Mouse (Mus musculus): ENCODE measurements around the gene Gdf7. TPM values are rescaled to one million over a fixed set of nuclear protein-coding genes. Genes with fewer than 3 reads are reported as not detected.

Gdf7 gene
- total RNA-seq (2014; rRNA removed), result 0.14 and 0.54 TPM in 2 replicates
- polyA plus RNA-seq (2015; fragmentation: Nextera tagmentation; extraction: Ambion mirVana), result 0.10 and 0.18 TPM in 2 replicates

GRCm38 (mm10) chr12:8301841-8302431 is at the start of gene Gdf7:
Gdf7 (minus strand) TSS chr12:8301954.
- peak; percentile 50 for TF ChIP-seq CTCF (IDR thresholded peaks at IDR 0.05; ENCODE audit: low read depth)
- WGBS, result under 1% methylated on average over 49 of the region's 53 CpGs
- Histone ChIP-seq H3K4me2 (ENCODE audit: low read depth) (peak within 1 kb of the TSS; percentile 70), H3K4me1 (ENCODE audit: insufficient read depth) (no peaks in the 10 kb centered on the region), H3K27me3 (ENCODE audit: insufficient read depth, low read length) (peaks cover 69% of the 10 kb centered on the region), H3K27ac (ENCODE audit: low read depth, low read length) (no peak within 1 kb of the TSS), H3K36me3 (ENCODE audit: insufficient read depth) (no peaks in the 10 kb centered on the region), H3K4me3 (ENCODE audit: low read depth, low read length) (peak within 1 kb of the TSS; percentile 43), H3K9me3 (ENCODE audit: low read length) (no peaks in the 10 kb centered on the region), H3K9ac (peak within 1 kb of the TSS; percentile 25)
- DNase-seq, result peak; percentile 51
- ATAC-seq, result peak; percentile 69

- H3K27ac ChIP-seq (ENCODE audit: low read depth, low read length), result no peak overlapping the region
- DNase-seq (no peak), ATAC-seq (no peak)
- WGBS, result 55% methylated on average over 4 of the region's 4 CpGs
- no peaks in the 10 kb centered on the region for H3K9me3 ChIP-seq (ENCODE audit: low read length)
- H3K4me1 ChIP-seq (ENCODE audit: insufficient read depth), result 0 out of 2 replicates have a peak, but pooled peaks cover 5% of the 10 kb centered on the region
- no peak overlapping the region for H3K9ac ChIP-seq
- TF ChIP-seq CTCF (IDR thresholded peaks at IDR 0.05; ENCODE audit: low read depth), result no peak
- no peak overlapping the region for H3K4me2 ChIP-seq (ENCODE audit: low read depth)
- no peaks in the 10 kb centered on the region for H3K36me3 ChIP-seq (ENCODE audit: insufficient read depth)
- no peak overlapping the region for H3K4me3 ChIP-seq (ENCODE audit: low read depth, low read length)
- no peaks in the 10 kb centered on the region for H3K27me3 ChIP-seq (ENCODE audit: insufficient read depth, low read length)
Observed at GRCm38 (mm10) chr12:8351025-8351903, 49.5 kb upstream of the Gdf7 start.

DNA sequence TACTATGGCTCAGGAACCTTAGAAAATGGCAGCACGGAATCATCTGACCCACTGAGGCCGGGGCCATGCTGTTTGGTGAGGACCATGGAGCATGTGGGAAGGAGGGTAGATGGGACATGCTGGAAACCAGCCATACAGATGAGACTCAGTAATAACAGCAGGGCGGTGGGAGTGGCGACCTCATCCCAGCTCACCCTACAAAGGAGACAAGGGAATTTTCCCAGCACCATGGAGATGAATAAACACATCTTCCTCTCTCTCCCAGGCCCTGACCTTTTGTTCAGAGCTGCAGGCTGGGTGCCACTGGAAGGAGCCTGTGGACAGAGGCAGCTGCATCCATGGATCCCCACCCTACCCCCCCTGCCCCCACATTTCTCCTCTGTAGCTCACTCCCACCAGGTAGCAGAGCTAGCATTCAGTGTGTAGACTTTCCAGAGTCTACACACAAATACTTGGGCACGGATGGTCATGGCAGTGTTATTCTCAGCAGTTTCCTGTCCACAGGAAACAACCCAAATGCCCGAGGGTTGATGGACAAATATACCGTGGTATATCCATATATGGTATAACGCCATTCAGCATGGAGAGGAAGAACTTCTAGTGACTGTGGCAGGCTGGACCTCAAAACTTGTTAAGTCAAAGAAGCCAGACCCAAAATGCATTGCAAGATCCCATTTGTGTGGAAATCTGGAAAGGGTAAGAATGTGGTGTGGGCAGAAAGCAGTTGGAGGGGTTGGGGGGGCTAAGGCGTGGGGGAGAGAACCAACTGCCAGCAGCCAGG is 47.2 kb upstream of the Gdf7 start:
- no peak for ATAC-seq
- H3K4me2 ChIP-seq (ENCODE audit: low read depth), result no peak overlapping the region
- no peaks in the 10 kb centered on the region for H3K9me3 ChIP-seq (ENCODE audit: low read length)
- WGBS, result 76% methylated on average over 9 of the region's 9 CpGs
- H3K27ac ChIP-seq (ENCODE audit: low read depth, low read length), result no peak overlapping the region
- TF ChIP-seq CTCF (IDR thresholded peaks at IDR 0.05; ENCODE audit: low read depth), result no peak
- 0 out of 2 replicates have a peak, but pooled peaks cover 5% of the 10 kb centered on the region for H3K4me1 ChIP-seq (ENCODE audit: insufficient read depth)
- no peaks in the 10 kb centered on the region for H3K27me3 ChIP-seq (ENCODE audit: insufficient read depth, low read length)
- H3K9ac ChIP-seq, result no peak overlapping the region
- DNase-seq, result no peak
- no peak overlapping the region for H3K4me3 ChIP-seq (ENCODE audit: low read depth, low read length)
- no peaks in the 10 kb centered on the region for H3K36me3 ChIP-seq (ENCODE audit: insufficient read depth)

- H3K4me2 ChIP-seq (ENCODE audit: low read depth), result no peak overlapping the region
- WGBS, result 81% methylated on average over 8 of the region's 8 CpGs
- H3K36me3 ChIP-seq (ENCODE audit: insufficient read depth), result 0 out of 2 replicates have a peak, but pooled peaks cover 6% of the 10 kb centered on the region
- no peaks in the 10 kb centered on the region for H3K9me3 ChIP-seq (ENCODE audit: low read length)
- no peaks in the 10 kb centered on the region for H3K27me3 ChIP-seq (ENCODE audit: insufficient read depth, low read length)
- H3K27ac ChIP-seq (ENCODE audit: low read depth, low read length), result no peak overlapping the region
- DNase-seq (no peak), ATAC-seq (no peak)
- H3K4me3 ChIP-seq (ENCODE audit: low read depth, low read length), result no peak overlapping the region
- no peak for TF ChIP-seq CTCF (IDR thresholded peaks at IDR 0.05; ENCODE audit: low read depth)
- 0 out of 2 replicates have a peak, but pooled peaks cover 5% of the 10 kb centered on the region for H3K4me1 ChIP-seq (ENCODE audit: insufficient read depth)
- no peak overlapping the region for H3K9ac ChIP-seq
Observed at GRCm38 (mm10) chr12:8347746-8348462, 46.1 kb upstream of the Gdf7 start.

DNA sequence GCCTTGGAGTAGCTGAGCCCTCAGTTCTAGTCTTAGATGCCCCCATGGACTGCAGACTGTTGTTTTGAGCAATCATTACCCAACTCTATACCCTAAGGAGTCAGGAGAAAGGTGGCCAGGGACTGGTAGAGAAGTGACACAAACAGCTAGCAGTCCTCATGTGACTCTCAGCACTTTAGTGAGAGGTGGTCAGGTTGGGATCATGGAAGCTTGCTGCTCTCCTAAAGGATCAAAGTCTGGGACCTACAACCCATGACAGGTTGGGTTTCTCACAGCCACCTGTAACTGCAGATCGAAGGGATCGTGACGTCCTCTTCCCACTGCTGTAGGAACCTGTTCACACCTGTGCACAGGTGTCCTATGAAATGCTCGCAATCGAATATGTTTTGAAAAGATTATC is 43.8 kb upstream of the Gdf7 start:
- 0 out of 2 replicates have a peak, but pooled peaks cover 5% of the 10 kb centered on the region for H3K4me1 ChIP-seq (ENCODE audit: insufficient read depth)
- WGBS, result 97% methylated on average over 5 of the region's 5 CpGs
- H3K4me2 ChIP-seq (ENCODE audit: low read depth), result no peak overlapping the region
- no peak overlapping the region for H3K9ac ChIP-seq
- peaks cover 27% of the 10 kb centered on the region; the same call in 1 of the 2 replicates for H3K36me3 ChIP-seq (ENCODE audit: insufficient read depth)
- H3K27me3 ChIP-seq (ENCODE audit: insufficient read depth, low read length), result no peaks in the 10 kb centered on the region
- ATAC-seq (no peak), DNase-seq (no peak)
- no peak for TF ChIP-seq CTCF (IDR thresholded peaks at IDR 0.05; ENCODE audit: low read depth)
- H3K9me3 ChIP-seq (ENCODE audit: low read length), result no peaks in the 10 kb centered on the region
- no peak overlapping the region for H3K4me3 ChIP-seq (ENCODE audit: low read depth, low read length)
- no peak overlapping the region for H3K27ac ChIP-seq (ENCODE audit: low read depth, low read length)

DNA sequence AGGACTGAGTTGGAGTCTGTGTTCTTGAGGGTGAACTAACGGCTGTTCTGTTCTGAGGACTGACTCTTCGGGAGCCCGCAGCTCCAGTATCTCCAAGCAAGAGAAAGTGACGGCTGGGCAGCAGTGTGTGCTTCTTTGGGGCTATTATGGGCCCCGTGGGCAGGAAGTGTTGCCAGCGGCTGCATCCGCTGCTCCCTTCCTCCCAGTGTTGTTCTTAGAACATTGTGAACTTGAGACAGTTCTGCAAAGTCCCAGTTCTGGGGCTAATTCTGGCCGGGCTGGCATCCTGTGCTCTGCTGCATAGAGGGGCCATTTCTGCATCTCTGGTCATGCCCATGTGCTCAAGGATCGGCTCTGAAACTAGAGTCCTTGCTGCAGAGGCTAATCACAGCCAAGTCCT is 43.1 kb upstream of the Gdf7 start:
- H3K36me3 ChIP-seq (ENCODE audit: insufficient read depth), result peaks cover 32% of the 10 kb centered on the region; the same call in 1 of the 2 replicates
- no peak for DNase-seq

More for the DNA sequence above, 43.1 kb upstream of the Gdf7 start:
- Histone ChIP-seq H3K4me3 (ENCODE audit: low read depth, low read length) (no peak overlapping the region), H3K9ac (no peak overlapping the region), H3K4me2 (ENCODE audit: low read depth) (no peak overlapping the region), H3K27ac (ENCODE audit: low read depth, low read length) (no peak overlapping the region), H3K9me3 (ENCODE audit: low read length) (no peaks in the 10 kb centered on the region), H3K4me1 (ENCODE audit: insufficient read depth) (0 out of 2 replicates have a peak, but pooled peaks cover 5% of the 10 kb centered on the region), H3K27me3 (ENCODE audit: insufficient read depth, low read length) (no peaks in the 10 kb centered on the region)
- TF ChIP-seq CTCF (IDR thresholded peaks at IDR 0.05; ENCODE audit: low read depth), result no peak
- WGBS, result 68% methylated on average over 9 of the region's 9 CpGs
- ATAC-seq, result peak; percentile 44
